Comparison of ENCODE assay signal across 18 mouse cellular contexts in the genomic region with DNA sequence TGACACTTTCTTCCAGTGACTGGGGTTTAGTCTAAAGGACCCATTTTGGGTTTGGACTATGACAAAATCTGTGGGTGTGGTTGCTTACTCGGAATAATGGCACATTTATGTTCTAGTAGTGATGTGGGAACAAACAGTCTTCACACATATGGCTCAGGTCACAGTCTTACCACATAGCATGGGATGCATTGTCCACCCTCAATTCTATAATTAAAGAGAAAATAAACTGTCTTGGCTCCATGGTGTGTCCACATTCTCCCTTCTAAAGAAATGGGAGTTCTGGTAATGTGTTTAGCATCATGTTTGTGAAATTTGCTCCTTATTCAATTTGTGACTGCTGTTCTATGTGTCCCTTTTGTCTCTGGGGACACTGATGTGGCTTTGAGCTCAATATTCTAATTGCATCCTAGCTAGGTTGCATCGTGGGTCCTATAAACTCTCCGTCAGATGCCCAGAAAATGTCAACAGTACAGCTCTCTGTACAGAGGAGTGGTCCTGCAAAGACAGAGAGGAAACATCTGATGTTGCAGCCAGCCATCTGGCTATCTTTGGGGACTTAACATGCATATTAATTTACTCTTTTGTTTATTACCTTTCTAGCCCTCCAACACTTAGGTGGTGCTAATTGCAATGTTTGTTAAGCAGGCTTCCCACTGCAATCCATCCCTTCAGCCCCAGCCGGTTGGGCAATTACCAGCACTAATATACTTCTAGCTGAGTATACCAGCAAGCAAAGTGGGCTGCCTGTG.
DNase-seq lines count a peak whose midpoint lies in the region; ATAC-seq and TF ChIP-seq lines count a peak whose summit lies in the region.
"Had no signal": no experiment of that assay in that cellular context is flagged by ENCODE, and none has a peak within 500 bp of the region (broad histone marks: within the 10 kb centered on the region; RNA-seq: fewer than 3 reads in every experiment).

No protein-coding gene starts in this region.

- H3K9me3 ChIP-seq in midbrain, embryonic 12.5 days, result no peaks in the 10 kb centered on the region
- no peaks in the 10 kb centered on the region for H3K9me3 ChIP-seq in midbrain, embryonic 11.5 days (ENCODE audit: control insufficient read depth, low read length)
- no peaks in the 10 kb centered on the region for H3K9me3 ChIP-seq in forebrain, embryonic 14.5 days (replicated peaks; ENCODE audit: control insufficient read depth, low read length)
- no peaks in the 10 kb centered on the region for H3K9me3 ChIP-seq in hindbrain, embryonic 16.5 days (ENCODE audit: control insufficient read depth, low read length)
- H3K9me3 ChIP-seq in neural tube, embryonic 14.5 days (ENCODE audit: control insufficient read depth, low read length), result no peaks in the 10 kb centered on the region
- H3K9me3 ChIP-seq in intestine, postnatal 0 days (ENCODE audit: control insufficient read depth), result no peaks in the 10 kb centered on the region
- H3K9me3 ChIP-seq: embryonic facial prominence, embryonic 13.5 days; heart, embryonic 15.5 days; stomach, embryonic 15.5 days had no signal

- 0 out of 2 replicates have a peak, but pooled peaks have one; percentile 47 for ATAC-seq in midbrain, embryonic 12.5 days (ENCODE audit: low FRiP score, low read depth)
- no peak for ATAC-seq in midbrain, embryonic 11.5 days (ENCODE audit: low FRiP score)
- peak; percentile 95 for ATAC-seq in forebrain, embryonic 14.5 days
- peak; percentile 86 for ATAC-seq in hindbrain, embryonic 16.5 days
- peak; percentile 86 for ATAC-seq in neural tube, embryonic 14.5 days (ENCODE audit: low read depth)
- no peak for ATAC-seq in intestine, postnatal 0 days

- no peak for TF ChIP-seq CTCF in intestine, postnatal 0 days (IDR thresholded peaks at IDR 0.05; ENCODE audit: low read depth)

- H3K4me3 ChIP-seq in midbrain, embryonic 12.5 days, result no peak overlapping the region
- H3K4me3 ChIP-seq in midbrain, embryonic 11.5 days (ENCODE audit: low read depth, low read length), result no peak overlapping the region
- no peak overlapping the region for H3K4me3 ChIP-seq in forebrain, embryonic 14.5 days (ENCODE audit: low read depth, low read length)
- no peak overlapping the region for H3K4me3 ChIP-seq in hindbrain, embryonic 16.5 days (ENCODE audit: low read length)
- H3K4me3 ChIP-seq in neural tube, embryonic 14.5 days (ENCODE audit: low read depth, low read length), result no peak overlapping the region
- H3K4me3 ChIP-seq in intestine, postnatal 0 days (ENCODE audit: low read depth, low read length), result no peak overlapping the region
- H3K4me3 ChIP-seq: embryonic facial prominence, embryonic 13.5 days; heart, embryonic 15.5 days; stomach, embryonic 15.5 days had no signal

- no peak for DNase-seq in midbrain, embryonic 11.5 days (ENCODE audit: low spot score, missing footprints)
- DNase-seq in forebrain, embryonic 14.5 days (ENCODE audit: low spot score), result peak; percentile 88
- no peak for DNase-seq in kidney, adult 11 months
- DNase-seq: cerebellum, adult 9-10 months; kidney, adult 8-10 months; kidney, postnatal 25 days; lung, adult 2 months; lung, postnatal 36 days; right cerebral cortex, adult 18-20 months; spleen, adult 18-20 months; thymus, adult 2 months had no signal

- H3K9ac ChIP-seq in midbrain, embryonic 12.5 days (replicated peaks), result no peak overlapping the region
- no peak overlapping the region for H3K9ac ChIP-seq in midbrain, embryonic 11.5 days (ENCODE audit: low read length)
- H3K9ac ChIP-seq in forebrain, embryonic 14.5 days (ENCODE audit: low read length), result no peak overlapping the region
- H3K9ac ChIP-seq in hindbrain, embryonic 16.5 days (ENCODE audit: low read depth, low read length), result no peak overlapping the region
- no peak overlapping the region for H3K9ac ChIP-seq in neural tube, embryonic 14.5 days (replicated peaks; ENCODE audit: low read depth, low read length)
- no peak overlapping the region for H3K9ac ChIP-seq in intestine, postnatal 0 days (ENCODE audit: low read depth, low read length)
- H3K9ac ChIP-seq: embryonic facial prominence, embryonic 13.5 days; heart, embryonic 15.5 days; stomach, embryonic 15.5 days had no signal

- peaks cover 5% of the 10 kb centered on the region; the same call in 1 of the 2 replicates for H3K4me1 ChIP-seq in midbrain, embryonic 12.5 days
- no peaks in the 10 kb centered on the region for H3K4me1 ChIP-seq in midbrain, embryonic 11.5 days (ENCODE audit: control insufficient read depth, insufficient read depth, low read length)
- H3K4me1 ChIP-seq in forebrain, embryonic 14.5 days (ENCODE audit: control insufficient read depth, insufficient read depth, low read length), result peaks cover 6% of the 10 kb centered on the region; the same call in 1 of the 2 replicates
- no peaks in the 10 kb centered on the region; the same call in 1 of the 2 replicates for H3K4me1 ChIP-seq in hindbrain, embryonic 16.5 days (ENCODE audit: control insufficient read depth, insufficient read depth, low read depth, low read length)
- H3K4me1 ChIP-seq in neural tube, embryonic 14.5 days (ENCODE audit: control insufficient read depth, insufficient read depth, low read length), result peaks cover 7% of the 10 kb centered on the region; the same call in 1 of the 2 replicates
- no peaks in the 10 kb centered on the region for H3K4me1 ChIP-seq in intestine, postnatal 0 days (replicated peaks; ENCODE audit: control insufficient read depth, insufficient read depth, low read length)
- H3K4me1 ChIP-seq: embryonic facial prominence, embryonic 13.5 days; heart, embryonic 15.5 days had no signal

- no peaks in the 10 kb centered on the region for H3K36me3 ChIP-seq in midbrain, embryonic 12.5 days
- no peaks in the 10 kb centered on the region for H3K36me3 ChIP-seq in midbrain, embryonic 11.5 days (ENCODE audit: control insufficient read depth, insufficient read depth, low read length)
- no peaks in the 10 kb centered on the region for H3K36me3 ChIP-seq in forebrain, embryonic 14.5 days (ENCODE audit: control insufficient read depth, insufficient read depth, low read length)
- no peaks in the 10 kb centered on the region for H3K36me3 ChIP-seq in hindbrain, embryonic 16.5 days (ENCODE audit: control insufficient read depth, insufficient read depth, low read length)
- no peaks in the 10 kb centered on the region for H3K36me3 ChIP-seq in neural tube, embryonic 14.5 days (ENCODE audit: control insufficient read depth, insufficient read depth, low read length)
- H3K36me3 ChIP-seq in intestine, postnatal 0 days (ENCODE audit: control insufficient read depth, insufficient read depth), result no peaks in the 10 kb centered on the region
- H3K36me3 ChIP-seq: embryonic facial prominence, embryonic 13.5 days; heart, embryonic 15.5 days; stomach, embryonic 15.5 days had no signal

- WGBS in midbrain, embryonic 12.5 days, result 67% methylated on average over 4 of the region's 4 CpGs
- 80% methylated on average over 4 of the region's 4 CpGs for WGBS in midbrain, embryonic 11.5 days
- 18% methylated on average over 4 of the region's 4 CpGs for WGBS in forebrain, embryonic 14.5 days
- 44% methylated on average over 4 of the region's 4 CpGs for WGBS in hindbrain, embryonic 16.5 days
- WGBS in neural tube, embryonic 14.5 days, result 28% methylated on average over 4 of the region's 4 CpGs
- WGBS in intestine, postnatal 0 days, result 65% methylated on average over 4 of the region's 4 CpGs

- H3K27ac ChIP-seq in midbrain, embryonic 12.5 days (replicated peaks), result no peak overlapping the region
- no peak overlapping the region for H3K27ac ChIP-seq in midbrain, embryonic 11.5 days (ENCODE audit: low read depth, low read length)
- H3K27ac ChIP-seq in forebrain, embryonic 14.5 days (ENCODE audit: low read depth, low read length), result peak overlapping the region; percentile 68; the same call in 1 of the 2 replicates
- no peak overlapping the region for H3K27ac ChIP-seq in hindbrain, embryonic 16.5 days (ENCODE audit: low read depth, low read length)
- no peak overlapping the region for H3K27ac ChIP-seq in neural tube, embryonic 14.5 days (ENCODE audit: low read depth, low read length)
- no peak overlapping the region for H3K27ac ChIP-seq in intestine, postnatal 0 days (ENCODE audit: low read depth, low read length)
- H3K27ac ChIP-seq: embryonic facial prominence, embryonic 13.5 days; heart, embryonic 15.5 days; stomach, embryonic 15.5 days had no signal

- H3K27me3 ChIP-seq in midbrain, embryonic 12.5 days, result no peaks in the 10 kb centered on the region
- H3K27me3 ChIP-seq in midbrain, embryonic 11.5 days (ENCODE audit: control insufficient read depth, insufficient read depth, low read length), result no peaks in the 10 kb centered on the region
- H3K27me3 ChIP-seq in forebrain, embryonic 14.5 days (replicated peaks; ENCODE audit: control insufficient read depth, insufficient read depth, low read length), result no peaks in the 10 kb centered on the region
- H3K27me3 ChIP-seq in hindbrain, embryonic 16.5 days (replicated peaks; ENCODE audit: control insufficient read depth, insufficient read depth, low read length), result no peaks in the 10 kb centered on the region
- no peaks in the 10 kb centered on the region for H3K27me3 ChIP-seq in neural tube, embryonic 14.5 days (ENCODE audit: control insufficient read depth, insufficient read depth, low read length)
- no peaks in the 10 kb centered on the region for H3K27me3 ChIP-seq in intestine, postnatal 0 days (replicated peaks; ENCODE audit: control insufficient read depth, insufficient read depth, low read length)
- H3K27me3 ChIP-seq: embryonic facial prominence, embryonic 13.5 days; heart, embryonic 15.5 days; stomach, embryonic 15.5 days had no signal

- H3K4me2 ChIP-seq in midbrain, embryonic 12.5 days (replicated peaks), result no peak overlapping the region
- no peak overlapping the region for H3K4me2 ChIP-seq in midbrain, embryonic 11.5 days
- no peak overlapping the region for H3K4me2 ChIP-seq in forebrain, embryonic 14.5 days (ENCODE audit: low read length)
- no peak overlapping the region for H3K4me2 ChIP-seq in hindbrain, embryonic 16.5 days (ENCODE audit: low read length)
- no peak overlapping the region for H3K4me2 ChIP-seq in neural tube, embryonic 14.5 days (ENCODE audit: low read depth, low read length)
- no peak overlapping the region for H3K4me2 ChIP-seq in intestine, postnatal 0 days (replicated peaks; ENCODE audit: low read depth)
- H3K4me2 ChIP-seq: embryonic facial prominence, embryonic 13.5 days; heart, embryonic 15.5 days; stomach, embryonic 15.5 days had no signal

Comparison
In these comparisons a context has a peak if more than half of its experiments do, and no peak if none do; other contexts are left out.
1. ATAC-seq: peak in midbrain, embryonic 12.5 days (single experiment), forebrain, embryonic 14.5 days (single experiment), hindbrain, embryonic 16.5 days (single experiment) and neural tube, embryonic 14.5 days (single experiment); none in midbrain, embryonic 11.5 days (single experiment) and intestine, postnatal 0 days (single experiment).